8 mouse cellular contexts compared by ENCODE assay signal in the genomic region with DNA sequence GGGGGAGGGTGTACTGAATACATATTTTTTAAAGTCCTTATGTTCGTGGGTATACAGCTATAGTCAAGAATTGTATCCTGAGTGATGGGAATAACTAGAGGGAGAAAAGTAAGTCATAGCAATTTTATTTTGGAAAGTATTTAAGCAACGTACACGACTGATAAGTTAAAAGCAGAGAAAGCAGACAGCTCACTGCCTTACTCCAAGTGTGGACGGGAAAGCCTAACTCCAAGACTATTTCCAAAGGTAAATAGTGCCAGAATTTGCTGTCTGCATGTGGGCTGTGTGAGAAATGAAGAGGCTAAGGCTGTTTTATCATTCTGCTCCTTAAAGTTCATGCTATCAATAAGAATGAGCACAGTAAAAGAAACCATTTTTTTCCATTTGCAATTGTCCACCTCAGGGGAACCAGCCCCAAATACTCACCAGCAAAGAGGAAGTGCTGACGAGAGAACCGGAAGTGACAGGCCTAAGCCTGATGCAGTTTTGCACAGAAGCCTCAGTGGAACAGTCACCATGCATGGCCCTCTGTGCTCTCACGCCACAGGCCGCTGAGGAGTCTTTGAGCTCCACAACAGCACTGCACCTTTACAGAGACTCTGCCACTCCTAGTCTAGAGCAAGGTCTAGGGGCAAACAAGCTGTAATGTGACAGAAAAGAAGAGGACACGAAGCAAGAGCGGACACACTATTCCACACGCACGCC. TPM values are rescaled to one million over a fixed set of nuclear protein-coding genes. Genes with fewer than 3 reads are reported as not detected.
DNase-seq lines count a peak whose midpoint lies in the region; ATAC-seq and TF ChIP-seq lines count a peak whose summit lies in the region.

No protein-coding gene starts in this region.

- no peaks in the 10 kb centered on the region for H3K27me3 ChIP-seq in intestine, embryonic 14.5 days (replicated peaks; ENCODE audit: control insufficient read depth, insufficient read depth, low read length)
- no peaks in the 10 kb centered on the region for H3K27me3 ChIP-seq in intestine, postnatal 0 days (replicated peaks; ENCODE audit: control insufficient read depth, insufficient read depth, low read length)
- no peaks in the 10 kb centered on the region for H3K27me3 ChIP-seq in forebrain, embryonic 15.5 days
- no peaks in the 10 kb centered on the region; the same call in 1 of the 2 replicates for H3K27me3 ChIP-seq in forebrain, embryonic 12.5 days

- no peak overlapping the region for H3K4me2 ChIP-seq in intestine, embryonic 14.5 days (ENCODE audit: low read length)
- no peak overlapping the region for H3K4me2 ChIP-seq in intestine, postnatal 0 days (replicated peaks; ENCODE audit: low read depth)
- no peak overlapping the region for H3K4me2 ChIP-seq in forebrain, embryonic 15.5 days (replicated peaks)
- H3K4me2 ChIP-seq in forebrain, embryonic 12.5 days, result no peak overlapping the region

- DNase-seq in intestine, embryonic 14.5 days (ENCODE audit: low spot score), result no peak
- DNase-seq in CD4-positive, CD25-positive, alpha-beta regulatory T cell, adult 2 months (ENCODE audit: low read depth, low spot score), result peak; percentile 55
- DNase-seq in heart, adult 9 months (ENCODE audit: low spot score in 2 of 2), result peak; percentile 15 to 25
- peak; percentile 19 for DNase-seq in lung, postnatal 10 days
- DNase-seq in right cerebral cortex, postnatal 25 days, result no peak

- no peak for TF ChIP-seq CTCF in intestine, postnatal 0 days (IDR thresholded peaks at IDR 0.05; ENCODE audit: low read depth)

- no peak for ATAC-seq in intestine, embryonic 14.5 days (replicated peaks; ENCODE audit: low FRiP score, low TSS enrichment, low read depth)
- ATAC-seq in intestine, postnatal 0 days, result no peak
- no peak for ATAC-seq in forebrain, embryonic 15.5 days (replicated peaks)
- ATAC-seq in forebrain, embryonic 12.5 days (ENCODE audit: low FRiP score), result no peak

- H3K36me3 ChIP-seq in intestine, embryonic 14.5 days (ENCODE audit: control insufficient read depth, insufficient read depth, low read length), result no peaks in the 10 kb centered on the region
- no peaks in the 10 kb centered on the region for H3K36me3 ChIP-seq in intestine, postnatal 0 days (ENCODE audit: control insufficient read depth, insufficient read depth)
- no peaks in the 10 kb centered on the region for H3K36me3 ChIP-seq in forebrain, embryonic 15.5 days
- H3K36me3 ChIP-seq in forebrain, embryonic 12.5 days (replicated peaks), result peaks cover 4% of the 10 kb centered on the region; the same call in 1 of the 2 replicates

- H3K4me3 ChIP-seq in intestine, embryonic 14.5 days (ENCODE audit: low read depth, low read length), result no peak overlapping the region
- H3K4me3 ChIP-seq in intestine, postnatal 0 days (ENCODE audit: low read depth, low read length), result no peak overlapping the region
- H3K4me3 ChIP-seq in forebrain, embryonic 15.5 days, result no peak overlapping the region
- H3K4me3 ChIP-seq in forebrain, embryonic 12.5 days (replicated peaks), result no peak overlapping the region

- no peak overlapping the region for H3K9ac ChIP-seq in intestine, embryonic 14.5 days (ENCODE audit: low read length)
- H3K9ac ChIP-seq in intestine, postnatal 0 days (ENCODE audit: low read depth, low read length), result no peak overlapping the region
- no peak overlapping the region for H3K9ac ChIP-seq in forebrain, embryonic 15.5 days (replicated peaks)
- H3K9ac ChIP-seq in forebrain, embryonic 12.5 days, result no peak overlapping the region

- H3K9me3 ChIP-seq in intestine, embryonic 14.5 days (ENCODE audit: control insufficient read depth, low read length), result no peaks in the 10 kb centered on the region
- no peaks in the 10 kb centered on the region for H3K9me3 ChIP-seq in intestine, postnatal 0 days (ENCODE audit: control insufficient read depth)
- H3K9me3 ChIP-seq in forebrain, embryonic 15.5 days, result no peaks in the 10 kb centered on the region
- no peaks in the 10 kb centered on the region for H3K9me3 ChIP-seq in forebrain, embryonic 12.5 days

- 59% methylated on average over 12 of the region's 12 CpGs for WGBS in intestine, embryonic 14.5 days
- whole genome bisulfite sequencing in intestine, postnatal 0 days, result 71% methylated on average over 12 of the region's 12 CpGs
- 74% methylated on average over 12 of the region's 12 CpGs for WGBS in forebrain, embryonic 15.5 days
- WGBS in forebrain, embryonic 12.5 days, result 76% methylated on average over 12 of the region's 12 CpGs

- peaks cover 15% of the 10 kb centered on the region; the same call in 1 of the 2 replicates for H3K4me1 ChIP-seq in intestine, embryonic 14.5 days (replicated peaks; ENCODE audit: control insufficient read depth, insufficient read depth, low read length)
- H3K4me1 ChIP-seq in intestine, postnatal 0 days (replicated peaks; ENCODE audit: control insufficient read depth, insufficient read depth, low read length), result no peaks in the 10 kb centered on the region
- H3K4me1 ChIP-seq in forebrain, embryonic 15.5 days, result peaks cover 34% of the 10 kb centered on the region
- peaks cover 25% of the 10 kb centered on the region for H3K4me1 ChIP-seq in forebrain, embryonic 12.5 days

- peak overlapping the region; percentile 5; the same call in 1 of the 2 replicates for H3K27ac ChIP-seq in intestine, embryonic 14.5 days (ENCODE audit: low read depth)
- H3K27ac ChIP-seq in intestine, postnatal 0 days (ENCODE audit: low read depth, low read length), result no peak overlapping the region
- H3K27ac ChIP-seq in forebrain, embryonic 15.5 days (replicated peaks), result no peak overlapping the region
- no peak overlapping the region for H3K27ac ChIP-seq in forebrain, embryonic 12.5 days

RNA-seq across cellular contexts. Expression of gene Ralgps2, which starts 18.0 kb away (rescaled TPM):
- polyA plus RNA-seq in intestine, embryonic 14.5 days (2014; fragmentation: Nextera tagmentation; extraction: Ambion mirVana), result 36.4 and 40.0 TPM in 2 replicates
- polyA plus RNA-seq in intestine, postnatal 0 days (2015; fragmentation: Nextera tagmentation; extraction: Ambion mirVana), result 34.1 and 35.5 TPM in 2 replicates
- polyA plus RNA-seq in forebrain, embryonic 15.5 days (2015; fragmentation: Nextera tagmentation; extraction: Ambion mirVana), result 136 and 139 TPM in 2 replicates
- 109 and 111 TPM in 2 replicates for polyA plus RNA-seq in forebrain, embryonic 12.5 days (2016; fragmentation: Nextera tagmentation; extraction: Ambion mirVana)

Comparison
In these comparisons a context has a peak if more than half of its experiments do, and no peak if none do; other contexts are left out.
1. DNase-seq: peak in CD4-positive, CD25-positive, alpha-beta regulatory T cell, adult 2 months (single experiment), heart, adult 9 months (2 of 2) and lung, postnatal 10 days (single experiment); none in intestine, embryonic 14.5 days (single experiment) and right cerebral cortex, postnatal 25 days (single experiment).